ENCODE assay signal across 1 mouse cellular context in genomic region chr5:148244471-148244870, GRCm38 (mm10).
TF ChIP-seq lines count a peak whose summit lies in the region.

No protein-coding gene starts in this region.

TF ChIP-seq in MEL, 35 proteins besides CTCF, POLR2A, EP300 and RAD21 (continued from another document):
- TF ChIP-seq ETS1 (IDR thresholded peaks at IDR 0.05; ENCODE audit: low read depth, low read length), result no peak
- TF ChIP-seq TCF12 (IDR thresholded peaks at IDR 0.05; ENCODE audit: low read depth, low read length), result no peak
- no peak for TF ChIP-seq GABPA (IDR thresholded peaks at IDR 0.05; ENCODE audit: low read depth, low read length)
- TF ChIP-seq POLR2AphosphoS5 (IDR thresholded peaks at IDR 0.05; ENCODE audit: borderline replicate concordance, low read depth, low read length), result no peak
- no peak for TF ChIP-seq USF1 (IDR thresholded peaks at IDR 0.05; ENCODE audit: low read depth, low read length)
- no peak for TF ChIP-seq USF2 (IDR thresholded peaks at IDR 0.05; ENCODE audit: borderline replicate concordance in 1 of 2, insufficient read depth in 1 of 2, low read depth in 1 of 2, low read length in 2 of 2)
- no peak for TF ChIP-seq ZC3H11A (IDR thresholded peaks at IDR 0.05; ENCODE audit: low read depth, low read length)
- TF ChIP-seq CHD2 (IDR thresholded peaks at IDR 0.05; ENCODE audit: low read length), result no peak
- no peak for TF ChIP-seq MAFK (IDR thresholded peaks at IDR 0.05; ENCODE audit: borderline replicate concordance, low read depth, low read length)
- TF ChIP-seq MYB (IDR thresholded peaks at IDR 0.05; ENCODE audit: low read depth, low read length), result no peak
